Mouse (Mus musculus): ENCODE measurements at regions not wholly inside any gene's neighbourhood (a gene's known extent, or its start where the extent isn't known, plus 50 kb on each side); places are given as distances from the start of the nearest gene placed in this dataset.

DNA sequence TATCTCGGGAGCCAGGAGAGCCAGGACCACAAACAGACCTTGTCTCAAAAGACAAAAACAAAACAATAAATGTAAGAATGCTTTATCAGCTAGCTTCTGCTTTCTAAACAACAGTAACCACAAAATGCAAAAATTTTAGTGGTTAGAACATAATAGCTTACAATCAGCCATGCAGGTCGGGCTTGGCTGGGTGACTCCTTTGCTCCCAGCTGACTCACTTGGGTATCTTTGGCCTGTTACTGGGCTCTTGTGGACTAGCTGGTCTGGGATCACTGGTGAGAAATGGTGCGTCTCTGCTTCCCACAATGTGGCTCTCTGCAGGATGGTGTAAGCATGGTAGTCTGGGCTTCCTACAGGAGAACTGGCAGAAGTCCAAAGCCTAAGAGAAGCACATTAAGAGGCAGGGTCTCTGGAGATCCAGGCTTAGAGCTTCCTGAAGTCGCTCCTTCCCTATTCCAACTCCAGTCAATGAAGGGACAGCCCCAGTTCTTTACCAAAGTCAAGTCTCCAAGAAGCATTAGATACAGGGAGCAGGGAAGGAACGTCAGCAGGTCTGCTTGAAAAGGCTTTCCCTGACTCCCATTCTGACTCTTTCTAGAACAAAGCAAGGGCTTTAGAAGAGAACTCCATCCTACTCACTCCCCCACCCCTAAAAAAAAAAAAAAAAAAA lies 96.0 kb upstream of the Mgme1 start:
- no peaks in the 10 kb centered on the region for H3K27me3 ChIP-seq
- no peak overlapping the region for H3K4me2 ChIP-seq
- no peaks in the 10 kb centered on the region for H3K9me3 ChIP-seq
- ATAC-seq (ENCODE audit: borderline replicate concordance, extremely low read depth, low FRiP score, low TSS enrichment): no peak
- H3K27ac ChIP-seq: no peak overlapping the region
- peaks cover 16% of the 10 kb centered on the region for H3K4me1 ChIP-seq
- H3K36me3 ChIP-seq: no peaks in the 10 kb centered on the region
- H3K4me3 ChIP-seq: no peak overlapping the region
- 79% methylated on average over 5 of the region's 5 CpGs for WGBS
- no peak overlapping the region for H3K9ac ChIP-seq

DNA sequence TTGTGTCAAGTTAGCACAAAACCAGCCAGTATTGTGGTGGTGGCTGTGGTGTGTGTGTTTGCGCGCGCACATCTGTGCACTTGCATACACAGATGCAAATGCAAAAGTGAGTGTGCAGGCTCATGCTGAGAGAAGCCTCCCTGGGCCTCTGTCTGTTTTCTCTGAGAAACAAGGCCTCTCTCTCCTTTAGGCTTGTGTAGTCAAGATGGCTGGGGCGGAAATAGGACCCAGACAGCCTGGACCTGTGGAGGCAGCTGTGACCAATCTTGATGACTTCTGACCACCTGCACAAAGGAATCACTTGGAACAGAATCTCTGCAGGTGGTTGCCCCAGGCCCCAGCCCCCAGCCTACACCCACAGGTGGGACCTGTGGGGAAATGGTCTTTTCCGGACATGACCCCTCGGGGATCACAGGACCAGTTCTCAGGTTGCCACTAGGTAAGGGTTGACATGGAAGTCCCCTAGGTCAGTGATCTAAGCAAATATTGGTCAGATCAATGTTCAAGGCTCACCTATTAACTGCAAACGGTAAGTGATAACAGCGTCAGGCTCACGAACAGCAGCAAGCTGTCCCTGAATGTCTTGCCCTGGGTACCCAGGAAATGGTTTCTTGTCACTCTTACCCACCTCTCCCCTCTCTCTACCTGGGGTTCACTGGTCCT lies 93.8 kb upstream of the Mgme1 start:
- Histone ChIP-seq H3K36me3 (no peaks in the 10 kb centered on the region), H3K27ac (no peak overlapping the region), H3K27me3 (no peaks in the 10 kb centered on the region), H3K4me1 (peaks cover 12% of the 10 kb centered on the region; the same call in 1 of the 2 replicates), H3K4me2 (no peak overlapping the region), H3K9ac (no peak overlapping the region), H3K9me3 (no peaks in the 10 kb centered on the region), H3K4me3 (no peak overlapping the region)
- ATAC-seq (ENCODE audit: borderline replicate concordance, extremely low read depth, low FRiP score, low TSS enrichment): no peak
- WGBS: 83% methylated on average over 9 of the region's 9 CpGs

DNA sequence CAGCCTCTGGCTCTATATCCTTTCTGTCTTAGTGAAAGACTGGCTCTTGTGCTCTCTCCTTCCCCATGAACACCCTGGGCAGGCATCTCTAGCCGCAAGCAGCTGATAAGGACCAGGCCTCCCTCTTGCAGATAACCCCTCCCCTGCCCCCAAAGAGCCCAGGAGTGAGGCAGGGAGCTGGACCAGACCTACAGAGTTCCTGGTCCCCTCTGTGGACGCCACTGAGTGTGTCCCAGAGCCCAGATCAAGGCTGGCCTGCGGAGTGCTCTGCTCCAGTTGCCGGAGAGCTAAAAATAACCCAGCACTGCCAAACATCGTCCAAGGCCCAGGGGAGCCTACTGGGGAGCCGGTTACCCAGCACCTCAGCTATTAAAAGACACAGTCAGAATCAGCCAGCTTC lies 93.2 kb upstream of the Mgme1 start:
- H3K9me3 ChIP-seq: no peaks in the 10 kb centered on the region
- H3K9ac ChIP-seq: no peak overlapping the region
- no peak overlapping the region for H3K4me2 ChIP-seq
- 24% methylated on average over 6 of the region's 6 CpGs for WGBS
- peaks cover 13% of the 10 kb centered on the region; the same call in 1 of the 2 replicates for H3K4me1 ChIP-seq
- H3K4me3 ChIP-seq: no peak overlapping the region
- H3K36me3 ChIP-seq: no peaks in the 10 kb centered on the region
- ATAC-seq (ENCODE audit: borderline replicate concordance, extremely low read depth, low FRiP score, low TSS enrichment): no peak
- H3K27me3 ChIP-seq: no peaks in the 10 kb centered on the region
- H3K27ac ChIP-seq: peak overlapping the region; percentile 24; the same call in 1 of the 2 replicates

DNA sequence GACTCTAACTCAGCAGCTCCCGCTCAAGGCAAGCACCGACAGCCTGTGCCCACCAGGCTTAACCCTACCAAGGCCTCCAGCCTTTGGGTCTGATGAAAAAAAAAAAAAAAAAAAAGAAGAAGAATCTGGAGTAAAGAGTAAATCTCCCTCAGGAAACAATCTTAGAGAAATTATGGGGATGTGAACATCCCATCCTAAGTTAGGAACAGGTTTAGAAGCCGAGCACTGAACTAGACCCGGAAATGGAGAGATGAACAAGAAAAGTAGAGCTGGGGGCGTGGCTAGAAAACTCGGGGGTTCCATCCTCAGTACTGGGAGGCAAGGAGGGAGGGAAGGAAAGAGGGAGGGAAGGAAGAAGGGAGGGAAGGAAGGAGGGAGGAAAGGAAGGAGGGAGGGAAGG lies 92.5 kb upstream of the Mgme1 start:
- ATAC-seq (ENCODE audit: borderline replicate concordance, extremely low read depth, low FRiP score, low TSS enrichment): no peak
- Histone ChIP-seq H3K36me3 (no peaks in the 10 kb centered on the region), H3K9ac (no peak overlapping the region), H3K27me3 (no peaks in the 10 kb centered on the region), H3K4me1 (peaks cover 15% of the 10 kb centered on the region; the same call in 1 of the 2 replicates), H3K27ac (no peak overlapping the region), H3K4me2 (no peak overlapping the region), H3K4me3 (no peak overlapping the region), H3K9me3 (no peaks in the 10 kb centered on the region)
- 60% methylated on average over 6 of the region's 6 CpGs for WGBS

DNA sequence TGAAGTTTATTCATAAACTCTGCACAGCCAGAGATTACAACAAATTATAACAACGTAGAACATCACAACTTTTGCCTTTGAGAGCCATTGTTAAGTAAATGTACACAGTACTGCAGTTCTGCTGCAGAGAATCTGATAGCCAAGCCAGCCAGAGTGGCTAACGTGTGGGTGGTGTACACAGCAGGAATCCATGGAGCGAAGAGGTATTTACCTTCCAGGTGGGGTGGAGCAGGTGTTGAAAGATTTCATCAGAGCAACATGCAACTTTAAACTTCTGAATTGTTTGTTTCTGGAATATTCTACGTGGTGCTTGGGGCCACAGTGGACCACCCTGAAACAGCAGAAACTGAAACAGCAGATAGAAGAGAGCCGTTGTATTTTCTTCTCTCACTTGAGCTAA lies 88.4 kb upstream of the Mgme1 start:
- no peak overlapping the region for H3K4me2 ChIP-seq
- no peak overlapping the region for H3K4me3 ChIP-seq
- no peak overlapping the region for H3K27ac ChIP-seq
- H3K4me1 ChIP-seq: peaks cover 12% of the 10 kb centered on the region; the same call in 1 of the 2 replicates
- H3K9ac ChIP-seq: no peak overlapping the region
- ATAC-seq (ENCODE audit: borderline replicate concordance, extremely low read depth, low FRiP score, low TSS enrichment): no peak
- WGBS: 45% methylated on average over 5 of the region's 5 CpGs
- H3K36me3 ChIP-seq: no peaks in the 10 kb centered on the region
- H3K27me3 ChIP-seq: no peaks in the 10 kb centered on the region
- no peaks in the 10 kb centered on the region for H3K9me3 ChIP-seq

DNA sequence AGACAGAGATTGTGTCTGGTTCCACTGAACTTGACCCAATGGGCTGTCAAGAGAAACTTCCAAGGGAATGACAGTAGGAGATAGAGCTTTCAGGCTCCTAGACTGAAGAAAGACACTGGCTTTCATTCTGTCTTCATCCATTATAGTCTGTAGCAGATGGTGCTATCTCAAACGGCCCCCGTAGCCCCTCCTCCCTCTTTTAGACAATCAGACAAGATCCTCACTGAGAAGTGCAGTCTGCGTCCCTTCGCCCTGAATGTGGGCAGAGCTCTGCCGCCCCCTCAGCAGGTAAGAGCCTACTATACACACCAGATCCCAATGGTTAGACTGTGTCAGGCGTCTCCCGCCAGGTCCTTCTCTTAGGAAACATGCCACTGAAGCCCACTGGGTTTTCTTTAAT lies 87.9 kb upstream of the Mgme1 start:
- WGBS: 54% methylated on average over 7 of the region's 7 CpGs
- Histone ChIP-seq H3K27me3 (no peaks in the 10 kb centered on the region), H3K4me3 (no peak overlapping the region), H3K9me3 (no peaks in the 10 kb centered on the region), H3K9ac (no peak overlapping the region), H3K36me3 (no peaks in the 10 kb centered on the region), H3K4me2 (no peak overlapping the region), H3K27ac (no peak overlapping the region), H3K4me1 (peaks cover 8% of the 10 kb centered on the region; the same call in 1 of the 2 replicates)
- ATAC-seq (ENCODE audit: borderline replicate concordance, extremely low read depth, low FRiP score, low TSS enrichment): no peak

DNA sequence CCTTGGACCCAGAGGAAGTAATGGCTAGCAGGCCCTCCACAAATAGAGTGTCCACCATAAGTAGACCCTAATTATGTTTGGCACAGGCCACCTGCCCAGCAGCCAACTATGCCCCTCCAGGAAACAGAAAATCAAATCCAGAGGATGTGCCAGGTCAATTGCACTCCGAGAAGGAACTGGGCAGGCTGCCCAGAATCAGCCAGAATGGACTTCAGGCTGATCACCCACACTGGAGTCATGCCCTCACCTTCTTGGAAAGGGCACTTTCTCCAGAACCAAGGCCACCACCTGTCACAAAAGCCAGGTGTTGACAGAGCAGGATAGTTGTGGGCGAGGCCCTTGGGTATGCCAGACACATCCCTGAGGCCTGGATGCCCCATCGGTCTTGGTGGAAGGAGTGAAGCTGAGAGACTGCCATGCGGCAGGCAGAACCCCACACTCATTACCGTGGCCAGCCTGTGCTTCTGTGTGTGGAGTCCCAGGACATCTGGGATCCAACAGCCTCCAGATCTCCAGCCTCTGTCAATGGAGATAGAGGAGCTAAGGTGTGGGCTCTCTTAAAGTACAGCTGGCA lies 87.0 kb upstream of the Mgme1 start:
- Histone ChIP-seq H3K4me1 (peaks cover 7% of the 10 kb centered on the region; the same call in 1 of the 2 replicates), H3K36me3 (no peaks in the 10 kb centered on the region), H3K9ac (no peak overlapping the region), H3K9me3 (no peaks in the 10 kb centered on the region), H3K27me3 (no peaks in the 10 kb centered on the region), H3K27ac (no peak overlapping the region), H3K4me2 (no peak overlapping the region), H3K4me3 (no peak overlapping the region)
- no peak for ATAC-seq (ENCODE audit: borderline replicate concordance, extremely low read depth, low FRiP score, low TSS enrichment)
- 73% methylated on average over 5 of the region's 5 CpGs for WGBS

DNA sequence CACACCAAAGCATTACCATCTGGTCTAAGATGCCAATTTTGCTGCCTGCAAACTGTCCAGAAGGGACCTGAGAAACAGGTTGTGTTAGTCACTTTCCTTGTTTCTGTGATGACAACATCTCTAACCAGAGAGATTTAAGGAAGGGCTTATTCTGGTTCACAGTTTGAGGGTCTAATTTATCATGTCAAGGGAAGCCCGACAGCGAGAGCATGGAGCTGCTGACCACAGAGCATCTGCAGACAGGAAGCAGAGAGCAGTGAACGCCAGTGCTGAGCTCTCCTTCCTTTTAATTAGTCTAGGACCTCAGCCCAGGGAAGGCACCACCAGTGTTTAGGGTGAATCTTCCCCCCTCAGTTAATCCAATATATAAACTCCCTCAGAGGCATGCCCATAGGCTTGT lies 85.3 kb upstream of the Mgme1 start:
- Histone ChIP-seq H3K4me1 (peaks cover 7% of the 10 kb centered on the region; the same call in 1 of the 2 replicates), H3K27me3 (no peaks in the 10 kb centered on the region), H3K4me3 (no peak overlapping the region), H3K9me3 (no peaks in the 10 kb centered on the region), H3K36me3 (no peaks in the 10 kb centered on the region), H3K4me2 (no peak overlapping the region), H3K9ac (no peak overlapping the region), H3K27ac (no peak overlapping the region)
- WGBS: 52% methylated on average over 3 of the region's 3 CpGs
- ATAC-seq (ENCODE audit: borderline replicate concordance, extremely low read depth, low FRiP score, low TSS enrichment): no peak

DNA sequence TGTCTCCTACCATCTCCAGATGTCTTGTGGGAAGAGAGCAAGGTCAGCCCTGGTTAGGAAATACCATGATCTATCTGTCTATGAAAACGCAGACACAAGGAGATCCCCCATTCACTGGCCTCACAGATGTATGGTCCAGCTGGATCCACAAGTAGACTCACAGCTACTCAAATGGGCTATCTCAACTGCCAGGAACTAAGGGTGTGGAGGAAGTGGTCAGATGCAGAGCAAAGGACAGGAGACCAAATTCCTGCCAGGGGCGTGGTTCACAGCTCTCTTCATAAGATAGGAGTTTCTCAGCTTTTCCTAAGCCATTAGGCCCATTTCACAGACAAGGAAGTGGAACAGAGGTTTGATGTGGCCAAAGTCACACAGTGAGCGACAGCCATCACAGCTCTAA lies 84.0 kb upstream of the Mgme1 start:
- H3K9me3 ChIP-seq: no peaks in the 10 kb centered on the region
- H3K4me3 ChIP-seq: no peak overlapping the region
- 74% methylated on average over 3 of the region's 3 CpGs for WGBS
- no peak overlapping the region for H3K4me2 ChIP-seq
- H3K9ac ChIP-seq: no peak overlapping the region
- no peak for ATAC-seq (ENCODE audit: borderline replicate concordance, extremely low read depth, low FRiP score, low TSS enrichment)
- H3K36me3 ChIP-seq: no peaks in the 10 kb centered on the region
- H3K27ac ChIP-seq: no peak overlapping the region
- no peaks in the 10 kb centered on the region for H3K27me3 ChIP-seq
- H3K4me1 ChIP-seq: peaks cover 7% of the 10 kb centered on the region; the same call in 1 of the 2 replicates

DNA sequence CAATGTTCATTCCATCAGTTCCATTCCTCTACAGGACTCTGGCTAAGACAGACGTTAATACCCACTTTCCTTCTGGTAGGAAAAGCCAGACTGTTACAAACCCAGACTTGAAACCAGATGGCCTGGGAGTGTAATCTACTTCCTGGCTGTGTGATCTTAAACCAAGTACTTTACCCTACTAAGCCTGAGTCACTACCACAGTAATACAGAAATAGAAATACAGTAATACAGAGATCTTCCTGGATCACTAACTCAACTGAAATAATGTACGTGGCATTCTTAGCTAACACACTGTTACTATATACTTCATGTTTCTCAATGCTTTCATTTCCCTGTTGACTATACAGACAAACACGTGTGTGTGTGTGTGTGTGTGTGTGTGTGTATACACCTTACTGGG lies 82.4 kb upstream of the Mgme1 start:
- H3K4me1 ChIP-seq: no peaks in the 10 kb centered on the region
- WGBS: 69% methylated on average over 3 of the region's 3 CpGs

DNA sequence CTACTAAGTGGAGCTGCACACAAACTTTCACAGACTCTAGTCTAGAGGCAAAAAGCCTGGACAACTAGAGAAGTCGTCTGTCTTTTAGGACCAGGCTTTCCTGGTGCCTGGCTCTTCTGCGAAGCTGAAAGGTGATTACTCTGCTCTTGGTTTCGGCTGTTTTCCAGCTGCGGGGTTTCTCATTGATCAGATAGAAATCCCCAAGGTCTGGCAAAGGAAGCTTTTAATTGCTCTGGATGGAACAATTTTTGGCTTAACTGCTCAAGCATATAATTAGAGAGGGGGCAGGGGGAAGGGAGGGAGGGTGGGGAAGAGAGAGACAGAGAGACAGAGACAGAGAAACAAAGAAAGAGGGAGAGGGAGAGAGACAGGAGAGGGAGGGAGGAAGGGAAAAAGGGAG lies 82.0 kb upstream of the Mgme1 start:
- Histone ChIP-seq H3K4me2 (no peak overlapping the region), H3K4me1 (no peaks in the 10 kb centered on the region), H3K27ac (no peak overlapping the region), H3K4me3 (no peak overlapping the region), H3K9me3 (no peaks in the 10 kb centered on the region), H3K9ac (no peak overlapping the region), H3K36me3 (no peaks in the 10 kb centered on the region), H3K27me3 (no peaks in the 10 kb centered on the region)
- 58% methylated on average over 4 of the region's 4 CpGs for WGBS
- ATAC-seq (ENCODE audit: borderline replicate concordance, extremely low read depth, low FRiP score, low TSS enrichment): no peak

More for the DNA sequence above, 82.4 kb upstream of the Mgme1 start:
- Histone ChIP-seq H3K36me3 (no peaks in the 10 kb centered on the region), H3K9ac (no peak overlapping the region), H3K27ac (no peak overlapping the region), H3K4me3 (no peak overlapping the region), H3K27me3 (no peaks in the 10 kb centered on the region), H3K9me3 (no peaks in the 10 kb centered on the region), H3K4me2 (no peak overlapping the region)
- ATAC-seq (ENCODE audit: borderline replicate concordance, extremely low read depth, low FRiP score, low TSS enrichment): no peak

DNA sequence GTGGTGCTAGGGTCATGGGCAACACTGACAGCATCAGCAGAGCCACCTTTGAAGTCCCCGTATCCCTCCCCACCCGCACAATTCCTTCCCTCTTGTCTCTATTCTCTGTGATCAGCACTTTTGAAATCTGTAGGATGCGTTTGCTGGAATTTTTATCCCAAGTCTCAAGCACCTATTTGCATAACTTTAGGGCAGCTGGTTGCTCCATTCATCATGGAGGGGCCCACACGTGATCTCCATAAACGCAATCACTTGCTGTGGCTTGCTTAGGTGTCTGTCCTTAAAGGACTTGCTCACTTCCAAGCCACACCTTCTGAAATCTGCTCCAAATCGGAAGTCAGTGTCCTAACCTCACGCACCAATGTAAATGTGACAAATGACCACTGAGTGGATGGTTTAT lies 80.7 kb upstream of the Mgme1 start:
- H3K9ac ChIP-seq: no peak overlapping the region
- H3K9me3 ChIP-seq: no peaks in the 10 kb centered on the region
- ATAC-seq (ENCODE audit: borderline replicate concordance, extremely low read depth, low FRiP score, low TSS enrichment): no peak
- H3K27me3 ChIP-seq: no peaks in the 10 kb centered on the region
- 71% methylated on average over 7 of the region's 7 CpGs for WGBS
- H3K27ac ChIP-seq: no peak overlapping the region
- no peak overlapping the region for H3K4me3 ChIP-seq
- no peaks in the 10 kb centered on the region for H3K4me1 ChIP-seq
- H3K4me2 ChIP-seq: no peak overlapping the region
- no peaks in the 10 kb centered on the region for H3K36me3 ChIP-seq
